Mouse (Mus musculus): ENCODE results near the gene Arhgef11.

- no peak for TF ChIP-seq CTCF (IDR thresholded peaks at IDR 0.05; ENCODE audit: low read depth)
- TF ChIP-seq EP300 (optimal IDR thresholded peaks at IDR 0.05): no peak
These were observed 23.6 kb upstream of the Arhgef11 start for GRCm38 (mm10) chr3:87593793-87594192.

Data from stomach, postnatal 0 days (tissue).